Mouse (Mus musculus) hindbrain, embryonic 13.5 days (tissue): Measurements from ENCODE around the gene Tmem50b. TPM values are rescaled to one million over a fixed set of nuclear protein-coding genes. Genes with fewer than 3 reads are reported as not detected.

Experiments used
- ATAC-seq: fragments of 200-750 bp; cut with Nextera tagmentation; 2 replicates; pipeline ENCODE4 v1.8.0; 2017; ENCODE audit warnings: moderate TSS enrichment; ENCODE audit not compliant: low FRiP score
- H3K27ac ChIP-seq: fragments of 300-500 bp; sonication (generic); 2 replicates; pipeline ENCODE4 v1.5.1; 2015; ENCODE audit warnings: inconsistent platforms, mild to moderate bottlenecking, moderate library complexity
- H3K27me3 ChIP-seq: fragments of 300-500 bp; sonication (generic); 2 replicates; pipeline ENCODE4 v1.6.1; 2015; ENCODE audit warnings: mild to moderate bottlenecking, inconsistent platforms
- H3K36me3 ChIP-seq: fragments of 300-500 bp; sonication (generic); 2 replicates; pipeline ENCODE4 v1.6.1; 2015; ENCODE audit warnings: mild to moderate bottlenecking, inconsistent platforms
- H3K4me1 ChIP-seq: fragments of 300-500 bp; sonication (generic); replicated peaks from 2 replicates; pipeline ENCODE4 v1.6.1; 2015; ENCODE audit warnings: inconsistent platforms
- H3K4me2 ChIP-seq: fragments of 300-500 bp; sonication (generic); 2 replicates; pipeline ENCODE4 v1.6.1; 2015; ENCODE audit warnings: inconsistent platforms, mild to moderate bottlenecking, moderate library complexity
- H3K4me3 ChIP-seq: fragments of 300-500 bp; sonication (generic); 2 replicates; pipeline ENCODE4 v1.5.1; 2015; ENCODE audit warnings: mild to moderate bottlenecking, inconsistent platforms
- H3K9ac ChIP-seq: fragments of 300-500 bp; sonication (generic); 2 replicates; pipeline ENCODE4 v1.6.1; 2015; ENCODE audit warnings: mild to moderate bottlenecking, inconsistent platforms
- H3K9me3 ChIP-seq: fragments of 300-500 bp; sonication (generic); 2 replicates; pipeline ENCODE4 v1.6.1; 2016; ENCODE audit warnings: inconsistent platforms
- WGBS: fragments of 180-500 bp; shearing (Covaris S2); methylation state at CpG from one replicate; pipeline ENCODE4 v1.1.7; 2015; 5-methylcytosine and 5-hydroxymethylcytosine counted together
- polyA plus RNA-seq: library from polyadenylated mRNA; unstranded; fragments of >200 nt; fragmentation: Nextera tagmentation; extraction: Ambion mirVana; gene quantifications from 2 replicates; pipeline ENCODE4 v1.2.1, GENCODE M21; 2015

Gene Tmem50b
- polyA plus RNA-seq, 1 experiment from 2014 or later, result 69.5 TPM

GRCm38 (mm10) chr16:91582307-91582706 is 15.3 kb downstream of the Tmem50b start:
- Histone ChIP-seq H3K36me3 (peaks cover 45% of the 10 kb centered on the region), H3K27me3 (no peaks in the 10 kb centered on the region), H3K4me1 (no peaks in the 10 kb centered on the region), H3K4me3 (no peak overlapping the region), H3K4me2 (no peak overlapping the region), H3K9ac (no peak overlapping the region), H3K27ac (no peak overlapping the region), H3K9me3 (no peaks in the 10 kb centered on the region)
- no peak for ATAC-seq
- WGBS, result 72% methylated on average over 2 of the region's 2 CpGs

GRCm38 (mm10) chr16:91578980-91579720 is 18.4 kb downstream of the Tmem50b start:
- Histone ChIP-seq H3K4me3 (no peak overlapping the region), H3K27ac (no peak overlapping the region), H3K36me3 (peaks cover 47% of the 10 kb centered on the region), H3K4me1 (peaks cover 8% of the 10 kb centered on the region), H3K9ac (no peak overlapping the region), H3K4me2 (no peak overlapping the region), H3K9me3 (no peaks in the 10 kb centered on the region), H3K27me3 (no peaks in the 10 kb centered on the region)
- no peak for ATAC-seq
- WGBS, result 83% methylated on average over 14 of the region's 14 CpGs

- 67% methylated on average over 13 of the region's 13 CpGs for WGBS
- 0 out of 2 replicates have a peak overlapping the region, but pooled peaks have one; percentile 44 for H3K27ac ChIP-seq
- no peak for ATAC-seq
These were observed 22.4 kb downstream of the Tmem50b start for GRCm38 (mm10) chr16:91575151-91575550.

DNA sequence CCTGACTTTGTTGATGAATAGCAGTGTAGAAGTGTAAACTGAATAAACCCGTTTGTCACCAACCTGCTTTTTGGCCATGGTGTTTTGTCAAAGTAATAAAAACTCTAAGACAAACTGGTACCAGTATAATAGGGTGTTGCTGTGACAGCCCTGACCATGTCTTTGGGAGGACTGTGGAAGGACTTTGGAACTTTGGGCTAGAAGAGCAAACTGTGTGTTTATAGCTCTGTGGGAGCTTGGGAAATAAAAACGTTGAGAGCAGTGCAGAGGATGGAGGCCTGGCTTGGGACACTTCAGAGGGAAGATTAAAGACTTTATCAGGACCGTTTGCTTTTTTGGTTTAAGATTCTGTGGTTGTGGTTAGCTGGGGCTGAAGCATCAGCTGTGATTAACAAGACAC is 26.5 kb downstream of the Tmem50b start:
- Histone ChIP-seq H3K9me3 (no peaks in the 10 kb centered on the region), H3K4me1 (peaks cover 8% of the 10 kb centered on the region), H3K4me3 (no peak overlapping the region), H3K36me3 (peaks cover 17% of the 10 kb centered on the region), H3K9ac (no peak overlapping the region), H3K27me3 (no peaks in the 10 kb centered on the region), H3K27ac (no peak overlapping the region), H3K4me2 (no peak overlapping the region)
- ATAC-seq, result no peak
- WGBS, result 66% methylated on average over 3 of the region's 3 CpGs

More at GRCm38 (mm10) chr16:91575151-91575550, 22.4 kb downstream of the Tmem50b start:
- H3K4me1 ChIP-seq, result peaks cover 8% of the 10 kb centered on the region
- H3K27me3 ChIP-seq, result no peaks in the 10 kb centered on the region
- H3K4me3 ChIP-seq, result no peak overlapping the region
- no peak overlapping the region for H3K4me2 ChIP-seq
- peaks cover 44% of the 10 kb centered on the region for H3K36me3 ChIP-seq
- no peak overlapping the region for H3K9ac ChIP-seq
- H3K9me3 ChIP-seq, result no peaks in the 10 kb centered on the region

- WGBS, result 86% methylated on average over 10 of the region's 10 CpGs
- Histone ChIP-seq H3K9ac (no peak overlapping the region), H3K27ac (no peak overlapping the region), H3K27me3 (no peaks in the 10 kb centered on the region), H3K36me3 (peaks cover 14% of the 10 kb centered on the region), H3K4me3 (no peak overlapping the region), H3K4me2 (no peak overlapping the region), H3K4me1 (no peaks in the 10 kb centered on the region), H3K9me3 (no peaks in the 10 kb centered on the region)
- no peak for ATAC-seq
These were observed 28.6 kb downstream of the Tmem50b start for GRCm38 (mm10) chr16:91568960-91569359.

GRCm38 (mm10) chr16:91566002-91566401 is 31.6 kb downstream of the Tmem50b start:
- Histone ChIP-seq H3K27me3 (no peaks in the 10 kb centered on the region), H3K4me1 (no peaks in the 10 kb centered on the region), H3K27ac (no peak overlapping the region), H3K9me3 (no peaks in the 10 kb centered on the region), H3K36me3 (peaks cover 31% of the 10 kb centered on the region), H3K9ac (no peak overlapping the region), H3K4me2 (no peak overlapping the region), H3K4me3 (no peak overlapping the region)
- WGBS, result 93% methylated on average over 7 of the region's 7 CpGs
- ATAC-seq, result no peak

DNA sequence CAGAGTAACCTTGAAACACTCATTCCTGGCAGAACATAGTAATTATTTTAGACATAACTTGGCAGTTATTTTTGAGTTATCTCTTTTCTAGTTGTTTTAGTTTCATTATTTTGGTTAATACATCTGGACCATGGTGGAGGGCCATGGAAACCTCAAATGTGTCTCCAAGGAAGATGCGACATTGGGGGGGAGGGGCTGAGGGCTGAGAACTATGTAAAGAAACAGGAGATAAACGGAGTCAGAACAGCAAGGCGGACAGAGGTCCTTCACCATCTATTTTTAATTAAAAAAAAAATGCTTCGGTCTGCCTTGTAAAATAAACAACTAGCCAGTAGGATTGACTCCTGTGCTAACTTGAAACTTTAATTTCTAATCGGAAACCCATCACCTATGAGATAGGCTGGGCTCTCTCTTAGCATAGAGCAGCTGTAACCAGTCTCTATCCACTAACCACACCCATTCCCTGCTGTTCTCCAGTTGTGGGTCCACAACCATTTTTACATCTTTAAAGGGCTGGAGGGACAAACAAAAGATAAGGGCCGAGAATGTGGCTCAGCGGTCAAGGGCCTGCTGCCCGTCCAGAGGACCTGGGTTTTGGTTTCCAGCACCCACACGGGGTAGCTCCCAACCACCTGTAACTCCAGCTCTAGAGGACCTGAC is 32.2 kb downstream of the Tmem50b start:
- Histone ChIP-seq H3K27ac (no peak overlapping the region), H3K36me3 (peaks cover 34% of the 10 kb centered on the region), H3K4me3 (no peak overlapping the region), H3K4me1 (no peaks in the 10 kb centered on the region), H3K4me2 (no peak overlapping the region), H3K9ac (no peak overlapping the region), H3K9me3 (no peaks in the 10 kb centered on the region), H3K27me3 (no peaks in the 10 kb centered on the region)
- no peak for ATAC-seq
- 69% methylated on average over 9 of the region's 9 CpGs for WGBS

DNA sequence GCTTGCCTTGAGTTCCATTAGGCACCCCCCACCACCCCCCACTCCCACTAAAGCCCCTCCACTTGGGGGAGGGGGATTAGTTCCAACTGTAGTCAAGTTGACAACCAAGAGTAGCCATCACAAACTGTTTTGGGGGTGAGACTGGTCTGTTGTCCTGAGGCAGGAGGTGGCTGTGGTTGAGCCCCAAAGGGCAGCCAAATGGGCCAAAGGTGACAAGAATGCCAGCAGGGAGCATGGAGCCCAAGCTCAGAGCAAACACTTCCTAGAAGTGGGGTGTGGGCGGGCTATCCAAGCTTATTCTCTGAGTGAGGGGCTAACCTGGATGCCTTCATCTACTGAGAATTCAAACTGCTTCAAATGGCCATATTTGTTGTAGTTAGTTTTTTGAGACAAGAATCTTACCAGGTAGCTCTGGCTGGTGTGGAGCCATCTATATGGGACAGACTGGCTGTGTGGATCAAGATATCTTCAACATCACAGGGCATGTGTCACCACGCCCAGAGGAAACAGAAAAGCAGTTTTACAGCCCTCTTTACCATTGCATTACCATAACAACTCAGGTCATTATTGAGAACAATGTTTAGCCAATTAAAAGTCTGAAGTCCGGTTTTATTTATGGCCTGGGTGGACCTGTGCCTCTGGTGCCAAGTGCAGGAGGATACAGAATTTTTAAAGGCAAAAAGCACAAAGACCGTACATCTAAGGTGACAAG is 32.9 kb downstream of the Tmem50b start:
- H3K27ac ChIP-seq, result no peak overlapping the region

GRCm38 (mm10) chr16:91561541-91562457 is 35.8 kb downstream of the Tmem50b start:
- ATAC-seq, result no peak
- Histone ChIP-seq H3K27ac (no peak overlapping the region), H3K4me3 (no peak overlapping the region), H3K4me2 (no peak overlapping the region), H3K9me3 (no peaks in the 10 kb centered on the region), H3K27me3 (no peaks in the 10 kb centered on the region), H3K9ac (no peak overlapping the region), H3K4me1 (no peaks in the 10 kb centered on the region), H3K36me3 (peaks cover 55% of the 10 kb centered on the region)
- WGBS, result 72% methylated on average over 38 of the region's 38 CpGs

More for the DNA sequence above, 32.9 kb downstream of the Tmem50b start:
- WGBS, result 85% methylated on average over 4 of the region's 4 CpGs
- Histone ChIP-seq H3K9me3 (no peaks in the 10 kb centered on the region), H3K27me3 (no peaks in the 10 kb centered on the region), H3K4me1 (no peaks in the 10 kb centered on the region), H3K9ac (no peak overlapping the region), H3K4me3 (no peak overlapping the region), H3K36me3 (peaks cover 38% of the 10 kb centered on the region), H3K4me2 (no peak overlapping the region)
- ATAC-seq, result no peak

GRCm38 (mm10) chr16:91561099-91561498 is 36.5 kb downstream of the Tmem50b start:
- ATAC-seq, result no peak
- H3K4me2 ChIP-seq, result no peak overlapping the region
- H3K9ac ChIP-seq, result no peak overlapping the region
- WGBS, result 54% methylated on average over 9 of the region's 9 CpGs
- no peaks in the 10 kb centered on the region for H3K4me1 ChIP-seq
- H3K4me3 ChIP-seq, result no peak overlapping the region
- peaks cover 55% of the 10 kb centered on the region for H3K36me3 ChIP-seq
- no peak overlapping the region for H3K27ac ChIP-seq
- H3K27me3 ChIP-seq, result no peaks in the 10 kb centered on the region
- H3K9me3 ChIP-seq, result no peaks in the 10 kb centered on the region

- H3K36me3 ChIP-seq, result peaks cover 51% of the 10 kb centered on the region
- peaks cover 13% of the 10 kb centered on the region for H3K4me1 ChIP-seq
- no peaks in the 10 kb centered on the region for H3K27me3 ChIP-seq
- no peak overlapping the region for H3K4me3 ChIP-seq
- H3K9me3 ChIP-seq, result no peaks in the 10 kb centered on the region
- no peak overlapping the region for H3K9ac ChIP-seq
- ATAC-seq, result no peak
- no peak overlapping the region for H3K4me2 ChIP-seq
- 85% methylated on average over 15 of the region's 15 CpGs for WGBS
- no peak overlapping the region for H3K27ac ChIP-seq
These were observed 39.9 kb downstream of the Tmem50b start for GRCm38 (mm10) chr16:91557693-91558092.

- H3K9me3 ChIP-seq, result no peaks in the 10 kb centered on the region
- peaks cover 13% of the 10 kb centered on the region for H3K4me1 ChIP-seq
- no peak overlapping the region for H3K27ac ChIP-seq
- no peak overlapping the region for H3K9ac ChIP-seq
- no peak overlapping the region for H3K4me2 ChIP-seq
- no peaks in the 10 kb centered on the region for H3K27me3 ChIP-seq
- WGBS, result 81% methylated on average over 7 of the region's 7 CpGs
- H3K4me3 ChIP-seq, result no peak overlapping the region
- ATAC-seq, result no peak
- H3K36me3 ChIP-seq, result peaks cover 47% of the 10 kb centered on the region
These were observed 40.4 kb downstream of the Tmem50b start for GRCm38 (mm10) chr16:91557214-91557613.
